Mouse (Mus musculus) lung, postnatal 25 days (tissue): ENCODE measurements around the gene Acad10.
A peak's percentile ranks its signal among the peaks of the same experiment; 100 is the strongest.

Experiments used
- DNase-seq: peaks from one replicate; pipeline ENCODE4 v3.0.0; 2022; ENCODE audit warnings: low spot score

Gene Acad10

GRCm38 (mm10) chr5:121596226-121596625 is 64.1 kb downstream of the Acad10 start:
- no peak for DNase-seq

GRCm38 (mm10) chr5:121595758-121596157 is 64.6 kb downstream of the Acad10 start:
- no peak for DNase-seq

GRCm38 (mm10) chr5:121594714-121595313 is 65.5 kb downstream of the Acad10 start:
- DNase-seq: peak; percentile 43

GRCm38 (mm10) chr5:121593451-121594401 is 66.6 kb downstream of the Acad10 start, which contains the start of gene Aldh2:
Gene Aldh2, minus strand, starts transcription at chr5:121593824.
- DNase-seq: peak; percentile 91

- no peak for DNase-seq
Measured at GRCm38 (mm10) chr5:121592816-121593407, 67.4 kb downstream of the Acad10 start.

- DNase-seq: peak; percentile 36
Measured at GRCm38 (mm10) chr5:121592064-121592815, 68.1 kb downstream of the Acad10 start.

GRCm38 (mm10) chr5:121591417-121592063 is 68.8 kb downstream of the Acad10 start:
- DNase-seq: peak; percentile 24

GRCm38 (mm10) chr5:121589928-121590327 is 70.4 kb downstream of the Acad10 start:
- DNase-seq: no peak

- DNase-seq: peak; percentile 88
Measured at GRCm38 (mm10) chr5:121586400-121587039, 73.8 kb downstream of the Acad10 start.

GRCm38 (mm10) chr5:121585699-121586098 is 74.6 kb downstream of the Acad10 start:
- DNase-seq: no peak

GRCm38 (mm10) chr5:121585005-121585404 is 75.3 kb downstream of the Acad10 start:
- no peak for DNase-seq

GRCm38 (mm10) chr5:121583765-121584501 is 76.4 kb downstream of the Acad10 start:
- peak; percentile 98 for DNase-seq

- no peak for DNase-seq
Measured at GRCm38 (mm10) chr5:121581945-121582344, 78.4 kb downstream of the Acad10 start.

- DNase-seq: no peak
Measured at GRCm38 (mm10) chr5:121576927-121577488, 83.3 kb downstream of the Acad10 start.

GRCm38 (mm10) chr5:121575867-121576266 is 84.4 kb downstream of the Acad10 start:
- no peak for DNase-seq

- DNase-seq: no peak
Measured at GRCm38 (mm10) chr5:121574145-121574544, 86.2 kb downstream of the Acad10 start.
